Mouse (Mus musculus) fibroblast of lung, adult 2 months (primary cell): Measurements from ENCODE around the gene Fuz.
A peak's percentile ranks its signal among the peaks of the same experiment; 100 is the strongest.

Experiments used
- DNase-seq: peaks from one replicate; pipeline ENCODE4 v3.0.0-alpha.2; 2011; ENCODE audit warnings: low read depth

The Fuz gene

GRCm38 (mm10) chr7:44888256-44889105, 7.4 kb upstream of the Fuz start:
- DNase-seq = no peak

- no peak for DNase-seq
These were observed 5.7 kb upstream of the Fuz start for GRCm38 (mm10) chr7:44890180-44890579.

- no peak for DNase-seq
These were observed 5.1 kb upstream of the Fuz start for GRCm38 (mm10) chr7:44890737-44891136.

GRCm38 (mm10) chr7:44891611-44892010, 4.3 kb upstream of the Fuz start:
- no peak for DNase-seq

GRCm38 (mm10) chr7:44892276-44892921, 3.5 kb upstream of the Fuz start, which contains the start of gene Med25:
Med25 (minus strand) TSS chr7:44892712.
- peak; percentile 98 for DNase-seq

- DNase-seq = no peak
These were observed 2.7 kb upstream of the Fuz start for GRCm38 (mm10) chr7:44893197-44893596.

- no peak for DNase-seq
These were observed 1.7 kb upstream of the Fuz start for GRCm38 (mm10) chr7:44894175-44894574.

GRCm38 (mm10) chr7:44895206-44895592, 680 bp upstream of the Fuz start:
- DNase-seq = no peak

- no peak for DNase-seq
These were observed 620 bp downstream of the Fuz start for GRCm38 (mm10) chr7:44896499-44896898.

GRCm38 (mm10) chr7:44898607-44899006, 2.7 kb downstream of the Fuz start:
- DNase-seq = no peak

- no peak for DNase-seq
These were observed 4.8 kb downstream of the Fuz start for GRCm38 (mm10) chr7:44900632-44901031.

- no peak for DNase-seq
These were observed 5.4 kb downstream of the Fuz start for GRCm38 (mm10) chr7:44901230-44901722.

GRCm38 (mm10) chr7:44905430-44905829, 9.6 kb downstream of the Fuz start:
- DNase-seq = no peak

- no peak for DNase-seq
These were observed 13.0 kb downstream of the Fuz start for GRCm38 (mm10) chr7:44908706-44909476.

GRCm38 (mm10) chr7:44914396-44914795, 18.5 kb downstream of the Fuz start:
- no peak for DNase-seq

GRCm38 (mm10) chr7:44915314-44915713, 19.4 kb downstream of the Fuz start:
- no peak for DNase-seq

- DNase-seq = no peak
These were observed 20.3 kb downstream of the Fuz start for GRCm38 (mm10) chr7:44916191-44916590.

- no peak for DNase-seq
These were observed 21.0 kb downstream of the Fuz start for GRCm38 (mm10) chr7:44916881-44917280.

- DNase-seq = no peak
These were observed 22.3 kb downstream of the Fuz start for GRCm38 (mm10) chr7:44918219-44918618.

- DNase-seq = no peak
These were observed 23.2 kb downstream of the Fuz start for GRCm38 (mm10) chr7:44919127-44919526.

GRCm38 (mm10) chr7:44922530-44922929, 26.7 kb downstream of the Fuz start:
- DNase-seq = no peak

GRCm38 (mm10) chr7:44925468-44925867, 29.6 kb downstream of the Fuz start:
- no peak for DNase-seq
